Mouse (Mus musculus) heart, adult 2 months (tissue): ENCODE results near the gene Ak4.

Experiments used
- EP300 ChIP-seq: fragments of 200-500 bp; IDR thresholded peaks from 2 replicates; pipeline ENCODE4 v1.6.1; 2011; ENCODE audit warnings: low read depth, low read length, control low read depth; ENCODE audit not compliant: insufficient read depth
- POLR2A ChIP-seq: fragments of 200-500 bp; IDR thresholded peaks from 2 replicates; pipeline ENCODE4 v1.6.1; 2011; ENCODE audit warnings: mild to moderate bottlenecking, low read depth, low read length, control low read depth; ENCODE audit not compliant: insufficient read depth

- TF ChIP-seq EP300 (no peak), POLR2A (no peak)
Measured at GRCm38 (mm10) chr4:101491704-101492103, 72.6 kb downstream of the Ak4 start.
